Mouse (Mus musculus): ENCODE data around the gene Cfap54. TPM values are rescaled to one million over a fixed set of nuclear protein-coding genes. Genes with fewer than 3 reads are reported as not detected.

The Cfap54 gene
- polyA plus RNA-seq, 1 experiment from 2014 or later: 1.6 TPM

GRCm38 (mm10) chr10:93071753-93072152 lies 9.7 kb downstream of the Cfap54 start:
- Histone ChIP-seq H3K9ac (no peak overlapping the region), H3K4me1 (no peaks in the 10 kb centered on the region; the same call in 1 of the 2 replicates), H3K9me3 (replicated peaks) (no peaks in the 10 kb centered on the region), H3K27ac (no peak overlapping the region), H3K36me3 (ENCODE audit: poor library complexity, severe bottlenecking) (no peaks in the 10 kb centered on the region), H3K27me3 (0 out of 2 replicates have a peak, but pooled peaks cover 4% of the 10 kb centered on the region), H3K4me2 (no peak overlapping the region), H3K4me3 (no peak overlapping the region)
- ATAC-seq: no peak
- WGBS: 69% methylated on average over 3 of the region's 3 CpGs

DNA sequence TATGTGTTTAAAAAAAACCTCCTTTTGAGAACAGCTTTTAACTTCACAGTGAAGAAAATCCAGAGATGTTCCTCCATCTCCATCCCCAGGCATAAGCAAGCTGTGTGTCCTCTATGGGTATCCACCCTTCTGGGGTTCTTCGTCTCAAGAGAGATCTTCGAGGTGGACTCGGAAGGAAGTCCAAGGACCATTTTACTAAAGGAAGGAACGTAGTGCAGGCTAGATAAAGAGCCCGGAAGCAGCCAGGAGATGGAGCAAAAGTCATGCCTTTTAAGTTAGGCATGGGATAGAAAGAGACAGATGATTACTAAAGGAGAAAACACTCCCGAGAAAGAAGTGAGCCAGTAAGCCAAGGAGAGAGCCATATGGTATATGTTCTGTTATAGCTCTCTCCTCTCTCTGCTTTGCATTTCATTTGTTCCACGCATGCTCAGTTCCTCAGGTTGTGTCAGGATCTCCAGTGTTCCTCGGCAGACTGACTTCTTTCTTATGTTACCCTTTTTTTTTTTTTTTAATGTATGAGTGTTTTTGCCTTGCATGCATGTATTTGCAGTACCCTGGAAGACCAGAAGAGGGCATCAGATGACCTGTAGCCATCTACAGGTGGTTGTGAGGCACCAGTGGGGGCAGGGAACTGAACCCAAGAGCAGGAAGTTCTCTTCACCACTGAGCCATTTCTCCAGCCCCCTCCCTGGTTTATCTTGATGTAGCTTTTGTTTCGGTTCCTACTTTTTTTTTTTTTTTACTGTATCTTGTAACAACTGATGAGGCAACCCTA lies 11.1 kb downstream of the Cfap54 start:
- WGBS: 73% methylated on average over 9 of the region's 9 CpGs
- ATAC-seq: no peak; the same call in 1 of the 2 replicates
- H3K27me3 ChIP-seq: 0 out of 2 replicates have a peak, but pooled peaks cover 4% of the 10 kb centered on the region
- no peaks in the 10 kb centered on the region for H3K4me1 ChIP-seq
- H3K4me3 ChIP-seq: no peak overlapping the region
- no peak overlapping the region for H3K9ac ChIP-seq
- H3K9me3 ChIP-seq (replicated peaks): no peaks in the 10 kb centered on the region
- H3K36me3 ChIP-seq (ENCODE audit: poor library complexity, severe bottlenecking): no peaks in the 10 kb centered on the region
- H3K4me2 ChIP-seq: no peak overlapping the region
- no peak overlapping the region for H3K27ac ChIP-seq

DNA sequence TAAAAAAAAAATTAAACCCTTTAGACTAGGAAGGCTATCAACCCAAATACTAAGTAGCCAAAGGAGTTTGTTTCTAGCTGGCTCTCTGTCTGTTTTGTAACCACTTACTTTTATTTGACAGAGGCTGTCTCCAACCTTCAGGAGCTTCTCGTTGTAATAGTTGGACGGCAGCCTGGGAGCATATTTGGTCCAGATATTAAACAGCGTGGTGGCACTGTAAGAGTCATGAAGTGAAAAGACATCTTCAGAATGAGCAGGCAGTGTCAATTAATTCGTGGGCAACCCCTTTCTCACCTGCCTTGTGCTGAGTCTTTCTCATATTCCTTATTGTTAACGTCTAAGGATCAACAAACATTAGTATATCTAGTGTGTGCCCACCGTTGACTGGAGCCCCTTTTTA lies 11.7 kb downstream of the Cfap54 start:
- no peak overlapping the region for H3K4me2 ChIP-seq
- no peak for ATAC-seq
- WGBS: 79% methylated on average over 6 of the region's 6 CpGs

GRCm38 (mm10) chr10:93069041-93069679 lies 12.3 kb downstream of the Cfap54 start:
- Histone ChIP-seq H3K9me3 (replicated peaks) (no peaks in the 10 kb centered on the region), H3K4me2 (no peak overlapping the region), H3K36me3 (ENCODE audit: poor library complexity, severe bottlenecking) (no peaks in the 10 kb centered on the region), H3K27ac (no peak overlapping the region), H3K27me3 (0 out of 2 replicates have a peak, but pooled peaks cover 4% of the 10 kb centered on the region), H3K4me3 (no peak overlapping the region), H3K4me1 (no peaks in the 10 kb centered on the region), H3K9ac (no peak overlapping the region)
- ATAC-seq: no peak
- 88% methylated on average over 6 of the region's 6 CpGs for WGBS

More for the DNA sequence above, 11.7 kb downstream of the Cfap54 start:
- no peaks in the 10 kb centered on the region for H3K36me3 ChIP-seq (ENCODE audit: poor library complexity, severe bottlenecking)
- no peak overlapping the region for H3K9ac ChIP-seq
- no peak overlapping the region for H3K4me3 ChIP-seq
- no peaks in the 10 kb centered on the region for H3K9me3 ChIP-seq (replicated peaks)
- H3K27ac ChIP-seq: no peak overlapping the region
- H3K4me1 ChIP-seq: no peaks in the 10 kb centered on the region
- H3K27me3 ChIP-seq: 0 out of 2 replicates have a peak, but pooled peaks cover 4% of the 10 kb centered on the region

DNA sequence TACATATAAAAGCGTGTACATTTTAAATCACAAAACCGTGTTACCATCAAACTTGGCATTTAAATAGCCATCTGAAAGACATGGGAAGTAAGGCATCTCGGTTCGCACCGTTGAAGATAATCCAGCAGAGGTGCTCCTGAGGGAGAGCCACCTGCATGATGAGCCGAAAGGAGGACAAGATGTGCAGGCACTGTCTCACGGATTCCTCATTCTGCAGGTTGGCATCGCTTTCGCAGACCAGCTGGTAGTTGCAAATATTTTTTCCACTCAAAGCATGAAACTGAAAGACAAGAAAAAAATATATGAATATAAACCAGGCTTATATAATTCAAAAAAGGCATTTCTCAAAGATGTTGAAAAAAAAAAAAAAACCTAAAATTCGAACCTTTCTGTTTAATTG lies 16.4 kb downstream of the Cfap54 start:
- H3K4me3 ChIP-seq: no peak overlapping the region
- no peak overlapping the region for H3K4me2 ChIP-seq
- no peaks in the 10 kb centered on the region for H3K4me1 ChIP-seq
- H3K9ac ChIP-seq: no peak overlapping the region
- H3K9me3 ChIP-seq (replicated peaks): no peaks in the 10 kb centered on the region
- no peak for ATAC-seq
- no peaks in the 10 kb centered on the region for H3K36me3 ChIP-seq (ENCODE audit: poor library complexity, severe bottlenecking)
- 0 out of 2 replicates have a peak, but pooled peaks cover 4% of the 10 kb centered on the region for H3K27me3 ChIP-seq
- no peak overlapping the region for H3K27ac ChIP-seq
- WGBS: 80% methylated on average over 10 of the region's 10 CpGs

DNA sequence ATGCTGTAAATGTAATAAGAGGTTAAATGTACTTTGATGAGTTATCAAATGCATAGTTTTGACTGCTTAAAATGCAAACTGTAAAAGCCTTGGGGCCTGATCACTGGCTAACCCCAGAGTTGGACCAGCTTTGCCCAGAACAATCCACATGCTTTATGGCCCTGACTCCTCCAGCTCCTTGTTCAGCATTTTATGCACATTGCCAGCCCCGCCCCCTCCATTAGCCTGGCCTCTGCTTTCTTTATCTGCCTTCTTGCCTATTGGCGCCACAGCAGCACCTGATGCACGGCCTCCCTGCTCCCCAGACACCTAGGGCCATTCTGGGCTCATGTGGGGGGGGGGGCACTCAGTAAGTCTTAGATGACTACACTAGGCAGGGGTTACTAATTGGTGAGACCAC lies 17.8 kb downstream of the Cfap54 start:
- Histone ChIP-seq H3K4me1 (no peaks in the 10 kb centered on the region), H3K36me3 (ENCODE audit: poor library complexity, severe bottlenecking) (no peaks in the 10 kb centered on the region), H3K27ac (no peak overlapping the region), H3K4me3 (no peak overlapping the region), H3K27me3 (0 out of 2 replicates have a peak, but pooled peaks cover 4% of the 10 kb centered on the region), H3K9me3 (replicated peaks) (no peaks in the 10 kb centered on the region), H3K9ac (no peak overlapping the region), H3K4me2 (no peak overlapping the region)
- WGBS: 68% methylated on average over 3 of the region's 3 CpGs
- ATAC-seq: no peak

GRCm38 (mm10) chr10:93062395-93062794 lies 19.0 kb downstream of the Cfap54 start:
- no peaks in the 10 kb centered on the region for H3K36me3 ChIP-seq (ENCODE audit: poor library complexity, severe bottlenecking)
- no peak for ATAC-seq
- H3K27me3 ChIP-seq: 0 out of 2 replicates have a peak, but pooled peaks cover 4% of the 10 kb centered on the region
- WGBS: 87% methylated on average over 4 of the region's 4 CpGs
- no peak overlapping the region for H3K4me3 ChIP-seq
- H3K9me3 ChIP-seq (replicated peaks): no peaks in the 10 kb centered on the region
- H3K4me2 ChIP-seq: no peak overlapping the region
- no peaks in the 10 kb centered on the region for H3K4me1 ChIP-seq
- H3K9ac ChIP-seq: no peak overlapping the region
- no peak overlapping the region for H3K27ac ChIP-seq

- no peak overlapping the region for H3K4me3 ChIP-seq
- H3K4me1 ChIP-seq: no peaks in the 10 kb centered on the region
- no peak for ATAC-seq
- 81% methylated on average over 6 of the region's 6 CpGs for WGBS
- H3K9me3 ChIP-seq (replicated peaks): no peaks in the 10 kb centered on the region
- no peaks in the 10 kb centered on the region for H3K36me3 ChIP-seq (ENCODE audit: poor library complexity, severe bottlenecking)
- no peak overlapping the region for H3K4me2 ChIP-seq
- no peak overlapping the region for H3K9ac ChIP-seq
- H3K27me3 ChIP-seq: no peaks in the 10 kb centered on the region
- no peak overlapping the region for H3K27ac ChIP-seq
These were observed 27.6 kb downstream of the Cfap54 start for GRCm38 (mm10) chr10:93053867-93054266.

DNA sequence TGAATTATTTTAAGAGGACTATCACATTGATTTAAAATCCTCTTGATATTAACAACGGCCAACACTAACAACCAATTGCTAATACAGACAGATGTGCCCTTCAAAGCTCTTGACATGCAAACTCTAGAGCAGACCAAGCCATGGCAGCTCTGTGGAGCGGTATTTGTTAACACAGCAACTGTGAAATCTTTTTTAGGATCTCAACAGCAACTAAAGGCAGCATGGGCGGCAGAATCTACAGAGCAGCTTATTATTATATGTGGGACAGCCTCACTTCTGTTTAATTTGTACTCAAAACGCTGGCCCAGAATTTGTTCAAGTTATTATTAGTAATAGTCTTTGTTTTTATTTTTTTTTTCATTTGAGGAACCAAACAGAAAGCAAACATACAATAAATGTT lies 28.1 kb downstream of the Cfap54 start:
- no peak for ATAC-seq
- no peak overlapping the region for H3K9ac ChIP-seq
- H3K36me3 ChIP-seq (ENCODE audit: poor library complexity, severe bottlenecking): no peaks in the 10 kb centered on the region
- no peaks in the 10 kb centered on the region for H3K9me3 ChIP-seq (replicated peaks)
- H3K27me3 ChIP-seq: no peaks in the 10 kb centered on the region
- no peak overlapping the region for H3K4me2 ChIP-seq
- H3K4me1 ChIP-seq: no peaks in the 10 kb centered on the region
- WGBS: 87% methylated on average over 4 of the region's 4 CpGs
- H3K4me3 ChIP-seq: no peak overlapping the region
- no peak overlapping the region for H3K27ac ChIP-seq

DNA sequence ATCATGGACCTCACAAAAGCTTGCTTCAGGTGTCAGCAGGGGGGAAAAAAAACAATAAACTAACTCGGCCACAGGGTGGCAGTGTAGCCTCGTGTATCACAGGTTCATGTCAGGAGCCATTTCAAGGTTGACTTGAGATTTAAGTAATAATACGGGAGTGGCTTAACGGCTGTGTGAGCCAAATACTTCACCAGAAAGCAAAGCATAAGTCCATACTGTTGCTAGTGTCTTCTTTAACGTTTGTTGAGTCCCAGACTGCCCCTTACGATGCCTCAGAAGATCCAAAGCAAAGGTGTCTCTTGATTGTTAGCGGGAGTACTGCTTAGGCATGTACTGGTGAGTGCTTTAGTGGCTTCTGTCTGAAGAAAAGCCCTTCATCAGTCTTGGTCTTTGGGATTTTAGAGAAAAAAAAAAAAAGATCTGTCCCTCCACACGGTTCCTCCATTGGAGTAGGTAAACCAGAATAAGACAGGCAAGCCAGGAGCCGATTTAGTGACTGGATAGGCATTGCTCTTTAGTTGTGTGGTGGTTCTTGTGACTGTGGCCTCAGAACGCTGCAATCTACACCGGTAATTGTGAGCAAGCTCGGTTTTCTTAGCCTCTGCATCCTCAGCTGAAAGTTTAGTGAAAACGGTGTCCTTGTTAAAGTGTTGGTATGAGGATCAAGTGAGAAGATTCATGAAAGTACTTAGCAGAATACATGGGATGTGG lies 30.2 kb downstream of the Cfap54 start:
- Histone ChIP-seq H3K9ac (no peak overlapping the region), H3K36me3 (ENCODE audit: poor library complexity, severe bottlenecking) (no peaks in the 10 kb centered on the region), H3K27ac (no peak overlapping the region), H3K27me3 (no peaks in the 10 kb centered on the region), H3K4me1 (no peaks in the 10 kb centered on the region), H3K4me2 (peak overlapping the region; percentile 46), H3K9me3 (replicated peaks) (no peaks in the 10 kb centered on the region), H3K4me3 (no peak overlapping the region)
- ATAC-seq: peak; percentile 73; the same call in 1 of the 2 replicates
- WGBS: 33% methylated on average over 13 of the region's 13 CpGs

- Histone ChIP-seq H3K36me3 (ENCODE audit: poor library complexity, severe bottlenecking) (no peaks in the 10 kb centered on the region), H3K27ac (no peak overlapping the region), H3K4me3 (no peak overlapping the region), H3K4me1 (no peaks in the 10 kb centered on the region), H3K9me3 (replicated peaks) (no peaks in the 10 kb centered on the region), H3K4me2 (no peak overlapping the region), H3K9ac (no peak overlapping the region), H3K27me3 (no peaks in the 10 kb centered on the region)
- 25% methylated on average over 3 of the region's 3 CpGs for WGBS
- ATAC-seq: no peak
These were observed 30.8 kb downstream of the Cfap54 start for GRCm38 (mm10) chr10:93050571-93050970.

DNA sequence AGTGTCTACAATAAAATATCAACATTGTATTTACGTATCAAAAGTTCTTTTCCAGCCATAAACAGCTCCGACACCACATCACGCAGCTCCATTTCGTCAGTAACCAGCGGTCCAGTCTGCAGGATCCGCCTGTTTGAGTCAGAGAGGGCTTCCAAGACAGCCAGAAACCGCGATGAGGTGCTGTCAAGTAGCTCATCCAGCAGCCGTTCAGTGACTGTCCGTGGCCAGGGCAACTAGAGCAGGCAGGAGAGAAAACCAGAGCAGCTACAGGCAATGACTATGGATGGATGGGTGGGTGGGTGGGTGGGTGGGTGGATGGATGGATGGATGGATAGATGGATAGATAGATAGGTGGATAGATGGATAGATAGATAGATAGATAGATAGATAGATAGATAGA lies 38.2 kb downstream of the Cfap54 start:
- Histone ChIP-seq H3K4me1 (no peaks in the 10 kb centered on the region), H3K4me2 (no peak overlapping the region), H3K9ac (no peak overlapping the region), H3K27me3 (no peaks in the 10 kb centered on the region), H3K36me3 (ENCODE audit: poor library complexity, severe bottlenecking) (no peaks in the 10 kb centered on the region), H3K4me3 (no peak overlapping the region), H3K27ac (no peak overlapping the region), H3K9me3 (replicated peaks) (no peaks in the 10 kb centered on the region)
- ATAC-seq: no peak
- WGBS: 91% methylated on average over 10 of the region's 10 CpGs
